Mouse (Mus musculus): ENCODE results near the gene Spcs2. TPM values are rescaled to one million over a fixed set of nuclear protein-coding genes. Genes with fewer than 3 reads are reported as not detected.

Spcs2 gene
- polyA plus RNA-seq, 1 experiment: 111 TPM

- H3K4me3 ChIP-seq: no peak overlapping the region
- no peak for TF ChIP-seq USF1 (IDR thresholded peaks at IDR 0.05; ENCODE audit: low read depth)
- TF ChIP-seq TCF3 (IDR thresholded peaks at IDR 0.05; ENCODE audit: insufficient read length, low read depth): no peak
- no peak for TF ChIP-seq POLR2AphosphoS2 (IDR thresholded peaks at IDR 0.05; ENCODE audit: insufficient read length, low read depth)
- TF ChIP-seq CEBPB (IDR thresholded peaks at IDR 0.05; ENCODE audit: insufficient read depth, poor library complexity, severe bottlenecking): no peak
- TF ChIP-seq POLR2A (IDR thresholded peaks at IDR 0.05; ENCODE audit: insufficient read length, low read depth): no peak
- peak in 1 of 3 experiments; percentile 60 for TF ChIP-seq MYOD1 (IDR thresholded peaks at IDR 0.05; ENCODE audit: control insufficient read depth in 1 of 3, insufficient read length in 2 of 3, low read depth in 2 of 3)
- peak in 1 of 3 experiments; percentile 77 for TF ChIP-seq MYOG (IDR thresholded peaks at IDR 0.05; ENCODE audit: control insufficient read depth in 1 of 3, insufficient read depth in 1 of 3, insufficient read length in 2 of 3, low read depth in 2 of 3)
These were observed 41.3 kb upstream of the Spcs2 start for GRCm38 (mm10) chr7:99904421-99905005.

DNA sequence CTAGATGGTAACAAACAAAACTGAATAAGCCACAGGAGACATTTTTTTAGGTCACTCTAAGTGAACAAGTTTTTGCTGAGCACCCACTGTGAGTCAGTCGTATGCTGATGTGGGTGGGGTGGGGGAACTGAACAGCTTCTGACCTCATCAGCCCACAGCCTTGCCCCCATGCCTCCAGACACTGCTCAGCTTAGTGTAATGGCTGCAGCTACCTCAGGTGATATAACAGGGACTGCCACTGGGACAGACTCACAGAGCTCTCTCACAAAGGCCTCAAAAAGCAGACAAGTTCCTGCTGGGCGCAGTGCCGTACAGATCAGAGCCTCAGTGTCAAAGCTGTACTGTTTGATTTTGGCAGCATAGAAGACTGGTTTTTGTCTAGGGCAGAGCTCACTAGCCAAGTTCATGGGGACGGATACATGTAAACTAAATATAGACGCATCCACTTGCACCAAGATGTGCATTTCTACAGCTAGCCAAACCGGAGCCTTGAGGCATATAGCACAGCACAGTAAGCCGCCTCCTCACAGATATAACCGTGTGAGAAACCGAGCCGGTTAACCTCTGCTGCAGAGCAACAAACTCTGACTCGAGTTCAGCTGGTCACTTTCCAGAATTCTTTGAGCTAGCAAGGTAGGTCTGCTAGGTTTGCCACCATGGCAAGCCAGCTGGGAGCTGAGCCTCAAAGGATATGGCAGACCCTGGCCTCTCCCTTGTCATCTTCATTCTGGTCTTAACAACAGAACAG, 39.8 kb upstream of the Spcs2 start:
- Histone ChIP-seq H3K4me3 (no peak overlapping the region), H3K4me2 (ENCODE audit: low read depth) (no peak overlapping the region), H3ac (ENCODE audit: control insufficient read depth, insufficient read length) (no peak overlapping the region), H3K79me2 (ENCODE audit: control insufficient read depth, insufficient read depth) (no peaks in the 10 kb centered on the region), H3K27me3 (ENCODE audit: control insufficient read depth, insufficient read depth, insufficient read length) (peaks cover 33% of the 10 kb centered on the region), H3K36me3 (ENCODE audit: control insufficient read depth, insufficient read depth) (no peaks in the 10 kb centered on the region)
- TF ChIP-seq MAX (IDR thresholded peaks at IDR 0.05; ENCODE audit: low read depth): no peak
- no peak for TF ChIP-seq TCF12 (IDR thresholded peaks at IDR 0.05; ENCODE audit: insufficient read depth, poor library complexity, severe bottlenecking)
- TF ChIP-seq MYOD1 (IDR thresholded peaks at IDR 0.05; ENCODE audit: control insufficient read depth in 1 of 3, insufficient read length in 2 of 3, low read depth in 2 of 3): no peak
- TF ChIP-seq SRF (IDR thresholded peaks at IDR 0.05; ENCODE audit: control insufficient read depth, insufficient read length, low read depth): no peak

More at GRCm38 (mm10) chr7:99904421-99905005, 41.3 kb upstream of the Spcs2 start:
- no peaks in the 10 kb centered on the region for H3K79me2 ChIP-seq (ENCODE audit: control insufficient read depth, insufficient read depth)
- H3ac ChIP-seq (ENCODE audit: control insufficient read depth, insufficient read length): no peak overlapping the region
- no peak overlapping the region for H3K4me2 ChIP-seq (ENCODE audit: low read depth)
- H3K27me3 ChIP-seq (ENCODE audit: control insufficient read depth, insufficient read depth, insufficient read length): peaks cover 28% of the 10 kb centered on the region
- no peaks in the 10 kb centered on the region for H3K36me3 ChIP-seq (ENCODE audit: control insufficient read depth, insufficient read depth)

DNA sequence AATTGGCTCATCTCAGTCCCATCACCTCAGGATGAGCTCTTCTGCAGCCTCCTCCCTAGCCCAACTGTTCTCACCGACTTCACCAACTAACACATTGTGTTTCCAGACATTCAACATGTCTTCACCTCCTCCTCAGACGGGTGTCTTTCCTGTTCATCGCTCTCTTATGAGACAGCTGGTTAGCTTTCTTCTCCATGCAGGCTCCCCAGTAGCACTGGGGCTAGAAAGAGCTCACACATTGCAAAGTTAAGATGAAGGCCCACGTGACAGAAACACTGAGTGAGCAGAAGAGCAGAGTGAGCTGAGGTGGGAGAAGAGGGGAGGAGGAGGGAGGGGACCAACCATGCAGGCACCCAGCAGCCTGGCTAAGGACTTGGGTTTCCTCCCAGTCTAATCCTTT, 38.9 kb upstream of the Spcs2 start:
- TF ChIP-seq POLR2A (IDR thresholded peaks at IDR 0.05; ENCODE audit: insufficient read length, low read depth) (no peak), TCF3 (IDR thresholded peaks at IDR 0.05; ENCODE audit: insufficient read length, low read depth) (no peak), SRF (IDR thresholded peaks at IDR 0.05; ENCODE audit: control insufficient read depth, insufficient read length, low read depth) (no peak), CEBPB (IDR thresholded peaks at IDR 0.05; ENCODE audit: insufficient read depth, poor library complexity, severe bottlenecking) (no peak), POLR2AphosphoS2 (IDR thresholded peaks at IDR 0.05; ENCODE audit: insufficient read length, low read depth) (no peak), REST (IDR thresholded peaks at IDR 0.05; ENCODE audit: insufficient read depth, insufficient read length) (no peak), MYOD1 (IDR thresholded peaks at IDR 0.05; ENCODE audit: control insufficient read depth in 1 of 3, insufficient read length in 2 of 3, low read depth in 2 of 3) (no peak), E2F4 (IDR thresholded peaks at IDR 0.05; ENCODE audit: insufficient read depth) (no peak), MAX (IDR thresholded peaks at IDR 0.05; ENCODE audit: low read depth) (no peak), USF1 (IDR thresholded peaks at IDR 0.05; ENCODE audit: low read depth) (no peak), MYOG (IDR thresholded peaks at IDR 0.05; ENCODE audit: control insufficient read depth in 1 of 3, insufficient read depth in 1 of 3, insufficient read length in 2 of 3, low read depth in 2 of 3) (no peak), TCF12 (IDR thresholded peaks at IDR 0.05; ENCODE audit: insufficient read depth, poor library complexity, severe bottlenecking) (no peak)
- Histone ChIP-seq H3K27me3 (ENCODE audit: control insufficient read depth, insufficient read depth, insufficient read length) (peaks cover 37% of the 10 kb centered on the region), H3K36me3 (ENCODE audit: control insufficient read depth, insufficient read depth) (no peaks in the 10 kb centered on the region), H3K79me2 (ENCODE audit: control insufficient read depth, insufficient read depth) (no peaks in the 10 kb centered on the region), H3K4me3 (no peak overlapping the region), H3ac (ENCODE audit: control insufficient read depth, insufficient read length) (no peak overlapping the region), H3K4me2 (ENCODE audit: low read depth) (no peak overlapping the region)

DNA sequence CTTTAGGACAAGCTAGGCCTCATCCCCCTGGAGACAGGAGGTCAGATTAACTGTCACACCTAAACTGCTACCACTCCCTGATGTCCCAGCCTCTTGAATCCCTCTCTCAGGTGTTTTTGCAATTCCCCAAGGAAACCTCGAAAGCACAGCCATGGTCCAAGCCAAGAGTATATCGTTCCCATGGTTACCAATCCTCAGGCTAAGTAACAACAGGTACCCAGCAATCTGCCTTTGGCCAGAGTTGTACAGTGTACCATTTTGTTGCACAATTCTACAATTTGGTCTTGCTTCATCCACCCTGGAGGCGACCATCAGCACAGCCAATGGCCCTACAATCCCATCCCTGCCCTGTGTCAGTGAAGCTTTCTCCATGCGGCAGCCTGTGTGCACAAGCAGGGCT, 33.6 kb upstream of the Spcs2 start:
- Histone ChIP-seq H3K79me2 (ENCODE audit: control insufficient read depth, insufficient read depth) (no peaks in the 10 kb centered on the region), H3K36me3 (ENCODE audit: control insufficient read depth, insufficient read depth) (no peaks in the 10 kb centered on the region), H3ac (ENCODE audit: control insufficient read depth, insufficient read length) (no peak overlapping the region), H3K27me3 (ENCODE audit: control insufficient read depth, insufficient read depth, insufficient read length) (peaks cover 34% of the 10 kb centered on the region), H3K4me2 (ENCODE audit: low read depth) (no peak overlapping the region), H3K4me3 (no peak overlapping the region)
- TF ChIP-seq POLR2A (IDR thresholded peaks at IDR 0.05; ENCODE audit: insufficient read length, low read depth) (no peak), TCF3 (IDR thresholded peaks at IDR 0.05; ENCODE audit: insufficient read length, low read depth) (no peak), CEBPB (IDR thresholded peaks at IDR 0.05; ENCODE audit: insufficient read depth, poor library complexity, severe bottlenecking) (no peak), MYOD1 (IDR thresholded peaks at IDR 0.05; ENCODE audit: control insufficient read depth in 1 of 3, insufficient read length in 2 of 3, low read depth in 2 of 3) (no peak), POLR2AphosphoS2 (IDR thresholded peaks at IDR 0.05; ENCODE audit: insufficient read length, low read depth) (no peak), MYOG (IDR thresholded peaks at IDR 0.05; ENCODE audit: control insufficient read depth in 1 of 3, insufficient read depth in 1 of 3, insufficient read length in 2 of 3, low read depth in 2 of 3) (no peak), USF1 (IDR thresholded peaks at IDR 0.05; ENCODE audit: low read depth) (no peak), SRF (IDR thresholded peaks at IDR 0.05; ENCODE audit: control insufficient read depth, insufficient read length, low read depth) (no peak), MAX (IDR thresholded peaks at IDR 0.05; ENCODE audit: low read depth) (no peak), REST (IDR thresholded peaks at IDR 0.05; ENCODE audit: insufficient read depth, insufficient read length) (no peak), TCF12 (IDR thresholded peaks at IDR 0.05; ENCODE audit: insufficient read depth, poor library complexity, severe bottlenecking) (no peak), E2F4 (IDR thresholded peaks at IDR 0.05; ENCODE audit: insufficient read depth) (no peak)

All from myocyte (in vitro differentiated cells).